Mouse (Mus musculus): ENCODE measurements at regions not wholly inside any gene's neighbourhood (a gene's known extent, or its start where the extent isn't known, plus 50 kb on each side); places are given as distances from the start of the nearest gene placed in this dataset.
"Not testable (repeated sequence)": the region's sequence is repeated elsewhere in the genome, so short reads cannot be mapped to it uniquely, and the experiment has no call there.

- 65% methylated on average over 1 of the region's 1 CpGs for WGBS
- no peak overlapping the region for H3K27ac ChIP-seq (ENCODE audit: insufficient read depth, low read length)
- no peaks in the 10 kb centered on the region for H3K4me1 ChIP-seq (ENCODE audit: control insufficient read depth, insufficient read depth, low read length)
- TF ChIP-seq CTCF (IDR thresholded peaks at IDR 0.05; ENCODE audit: borderline replicate concordance, insufficient read depth, low read depth, low read length): no peak
- no peak for TF ChIP-seq POLR2A (IDR thresholded peaks at IDR 0.05; ENCODE audit: borderline replicate concordance, insufficient read depth, low read length)
- DNase-seq: peak in 1 of 2 experiments; percentile 3
- no peaks in the 10 kb centered on the region for H3K27me3 ChIP-seq (ENCODE audit: control insufficient read depth, insufficient read depth, low read length)
- no peak overlapping the region for H3K4me3 ChIP-seq (replicated peaks; ENCODE audit: insufficient read depth, low read depth, low read length)
Observed at GRCm38 (mm10) chr7:111840826-111841225, 61.0 kb upstream of the Galnt18 start.

GRCm38 (mm10) chr7:111838162-111838561 lies 58.4 kb upstream of the Galnt18 start:
- 88% methylated on average over 3 of the region's 3 CpGs for whole genome bisulfite sequencing
- DNase-seq: no peak
- Histone ChIP-seq H3K4me3 (replicated peaks; ENCODE audit: insufficient read depth, low read depth, low read length) (no peak overlapping the region), H3K27me3 (ENCODE audit: control insufficient read depth, insufficient read depth, low read length) (no peaks in the 10 kb centered on the region), H3K27ac (ENCODE audit: insufficient read depth, low read length) (no peak overlapping the region), H3K4me1 (ENCODE audit: control insufficient read depth, insufficient read depth, low read length) (no peaks in the 10 kb centered on the region)
- TF ChIP-seq CTCF (IDR thresholded peaks at IDR 0.05; ENCODE audit: borderline replicate concordance, insufficient read depth, low read depth, low read length): no peak
- no peak for TF ChIP-seq POLR2A (IDR thresholded peaks at IDR 0.05; ENCODE audit: borderline replicate concordance, insufficient read depth, low read length)

- not testable (repeated sequence) for H3K4me3 ChIP-seq (replicated peaks; ENCODE audit: insufficient read depth, low read depth, low read length); H3K27me3 ChIP-seq (ENCODE audit: control insufficient read depth, insufficient read depth, low read length); H3K4me1 ChIP-seq (ENCODE audit: control insufficient read depth, insufficient read depth, low read length); H3K27ac ChIP-seq (ENCODE audit: insufficient read depth, low read length); DNase-seq
Observed at GRCm38 (mm10) chr7:111834356-111834755, 54.6 kb upstream of the Galnt18 start.

GRCm38 (mm10) chr7:111829931-111830330 lies 50.2 kb upstream of the Galnt18 start:
- 92% methylated on average over 1 of the region's 1 CpGs for WGBS
- no peak for TF ChIP-seq CTCF (IDR thresholded peaks at IDR 0.05; ENCODE audit: borderline replicate concordance, insufficient read depth, low read depth, low read length)
- no peaks in the 10 kb centered on the region; the same call in 1 of the 2 replicates for H3K4me1 ChIP-seq (ENCODE audit: control insufficient read depth, insufficient read depth, low read length)
- H3K4me3 ChIP-seq (replicated peaks; ENCODE audit: insufficient read depth, low read depth, low read length): no peak overlapping the region
- H3K27me3 ChIP-seq (ENCODE audit: control insufficient read depth, insufficient read depth, low read length): no peaks in the 10 kb centered on the region
- H3K27ac ChIP-seq (ENCODE audit: insufficient read depth, low read length): no peak overlapping the region
- DNase-seq: no peak
